Mouse (Mus musculus): ENCODE data around the gene Ints1.

The Ints1 gene

DNA sequence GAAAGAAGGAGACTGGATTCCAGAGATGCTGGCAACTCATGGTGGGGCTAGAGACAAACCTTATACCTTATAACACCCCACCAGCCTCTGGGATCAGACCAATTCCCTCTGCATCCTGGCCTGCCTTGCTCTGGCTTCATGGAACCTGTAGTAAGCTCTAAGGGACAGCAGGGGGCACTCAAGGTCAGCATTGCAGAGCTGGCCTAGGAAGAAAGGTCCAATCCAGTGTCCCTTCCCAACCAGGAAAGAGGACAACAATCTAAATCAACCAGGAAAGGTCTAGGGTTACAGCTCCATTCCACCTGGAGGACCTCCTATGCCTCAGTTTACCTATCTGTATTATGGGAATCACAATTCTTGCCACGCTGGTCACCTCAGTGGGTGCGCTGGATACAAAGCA lies 57.8 kb downstream of the Ints1 start:
- peak; percentile 60 for DNase-seq (ENCODE audit: low read depth)

DNA sequence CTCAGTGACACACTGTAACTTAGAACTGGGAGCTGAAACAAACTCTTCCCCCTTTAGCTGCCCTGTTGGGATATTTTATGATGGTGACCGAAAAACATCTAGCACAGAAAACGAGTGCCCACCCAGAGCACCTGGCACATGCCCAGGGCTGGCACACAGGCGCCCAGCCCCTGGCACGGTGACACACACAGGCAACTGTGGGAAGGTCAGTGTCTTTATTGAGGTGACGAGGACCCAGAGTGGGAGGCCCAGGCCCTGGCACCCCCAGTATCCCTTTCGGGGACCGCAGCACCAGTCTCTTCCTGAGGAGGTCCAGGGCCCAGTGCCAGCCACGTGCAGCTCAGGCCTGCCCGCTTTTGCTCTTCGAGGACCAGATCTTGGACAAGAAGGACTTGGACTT lies 69.0 kb downstream of the Ints1 start:
- no peak for DNase-seq (ENCODE audit: low read depth)

DNA sequence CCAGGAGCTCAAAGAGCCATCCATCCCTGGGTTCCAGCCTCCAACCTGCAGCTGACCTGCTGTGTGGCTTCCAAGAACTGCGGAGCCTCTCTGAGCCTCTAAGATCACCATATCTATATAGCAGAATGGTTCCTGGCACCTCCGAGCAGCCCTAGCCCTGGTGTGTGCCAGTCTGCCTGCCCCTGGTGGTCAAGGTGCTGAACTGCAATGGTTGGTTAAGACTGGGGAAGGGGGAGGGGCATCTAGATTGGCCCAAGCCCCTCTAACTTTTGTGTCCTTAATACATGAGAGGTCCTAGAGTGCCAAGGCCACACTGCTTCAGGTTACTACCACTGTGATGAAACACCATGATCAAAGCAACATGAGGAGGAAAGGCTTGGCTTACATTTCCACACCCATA lies 72.6 kb downstream of the Ints1 start:
- DNase-seq (ENCODE audit: low read depth), result peak; percentile 51

DNA sequence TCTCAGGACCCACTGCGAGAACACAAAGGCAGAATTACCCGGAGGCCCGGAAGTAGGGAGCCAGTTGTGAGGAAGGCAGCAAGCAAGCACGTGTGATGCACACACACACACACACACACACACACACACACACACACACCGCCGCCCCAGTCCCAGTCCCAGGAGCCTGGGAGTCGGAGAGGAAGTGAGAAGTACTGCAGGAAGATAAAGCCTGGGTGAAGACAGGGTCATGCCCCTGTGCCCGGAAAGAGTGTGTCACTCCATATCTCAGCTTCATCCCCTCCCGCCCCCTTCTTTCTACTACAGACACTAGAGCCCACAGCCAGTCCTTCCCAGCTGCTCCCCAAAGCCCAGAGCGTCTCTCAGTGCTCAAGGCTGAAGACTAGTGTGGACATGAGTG lies 73.2 kb downstream of the Ints1 start:
- no peak for DNase-seq (ENCODE audit: low read depth)
